Mouse (Mus musculus): ENCODE data around the gene Anp32b. TPM values are rescaled to one million over a fixed set of nuclear protein-coding genes. Genes with fewer than 3 reads are reported as not detected.

Anp32b gene
- total RNA-seq (2018; cell fraction: chromatin; rRNA removed) = 10 to 100 TPM in 25 of 26 experiments, 1 to 10 TPM in 1; 9.4 to 62.2 (median 32.0) TPM
- total RNA-seq (2018; cell fraction: cytosol; rRNA removed) = 100 to 1,000 TPM; 103 to 197 (median 144) TPM
- 100 to 1,000 TPM in 5 of 26 experiments, 10 to 100 TPM in 21; 34.2 to 193 (median 70.5) TPM for total RNA-seq (2018; cell fraction: nucleus; rRNA removed)
- polyA plus RNA-seq (2018) = 116 to 339 TPM (median 295 TPM) in 3 replicates

DNA sequence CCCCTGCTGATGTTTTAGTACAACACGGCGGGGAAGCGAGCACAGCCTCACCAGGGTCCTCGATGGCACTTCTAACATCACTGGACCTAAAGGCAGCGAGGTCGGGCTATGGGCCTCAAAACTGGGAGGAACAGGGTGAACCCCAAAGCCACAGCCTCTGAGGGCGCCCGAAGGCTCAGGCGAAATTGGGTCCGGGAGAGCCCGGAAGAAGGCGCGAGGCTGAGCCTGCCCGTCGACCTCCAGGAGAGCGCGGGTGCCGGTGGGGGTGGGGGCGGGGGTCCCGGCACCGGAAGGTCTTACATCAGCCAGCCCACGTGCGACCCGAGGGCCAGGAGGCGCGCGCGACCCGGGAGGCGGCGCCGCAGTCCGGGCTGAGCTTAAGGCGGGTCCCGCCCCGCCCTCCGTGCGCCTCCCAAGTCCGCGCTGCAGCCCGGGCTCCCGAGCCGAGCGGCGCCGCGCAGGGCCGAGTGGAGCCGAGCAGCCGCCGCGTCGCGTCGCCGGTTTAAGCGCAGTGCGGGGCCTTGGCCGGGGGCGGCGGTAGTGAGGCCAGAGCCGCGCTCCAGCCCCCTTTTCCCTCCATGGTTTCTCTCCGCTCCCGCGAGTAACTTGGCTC, at the start of gene Anp32b:
Anp32b (plus strand) TSS at position 384 of the 613 bp plus-strand sequence.
- Histone ChIP-seq H3K36me3 (ENCODE audit: inconsistent target) (no peaks in the 10 kb centered on the region), H3K27ac (peak within 1 kb of the TSS; percentile 48), H3K4me3 (ENCODE audit: inconsistent target) (peak within 1 kb of the TSS; percentile 27; the same call in 1 of the 2 replicates), H3K79me2 (ENCODE audit: inconsistent target) (peaks cover 32% of the 10 kb centered on the region)
- under 1% methylated on average over 49 of the region's 66 CpGs for WGBS (ENCODE audit: missing documents)

DNA sequence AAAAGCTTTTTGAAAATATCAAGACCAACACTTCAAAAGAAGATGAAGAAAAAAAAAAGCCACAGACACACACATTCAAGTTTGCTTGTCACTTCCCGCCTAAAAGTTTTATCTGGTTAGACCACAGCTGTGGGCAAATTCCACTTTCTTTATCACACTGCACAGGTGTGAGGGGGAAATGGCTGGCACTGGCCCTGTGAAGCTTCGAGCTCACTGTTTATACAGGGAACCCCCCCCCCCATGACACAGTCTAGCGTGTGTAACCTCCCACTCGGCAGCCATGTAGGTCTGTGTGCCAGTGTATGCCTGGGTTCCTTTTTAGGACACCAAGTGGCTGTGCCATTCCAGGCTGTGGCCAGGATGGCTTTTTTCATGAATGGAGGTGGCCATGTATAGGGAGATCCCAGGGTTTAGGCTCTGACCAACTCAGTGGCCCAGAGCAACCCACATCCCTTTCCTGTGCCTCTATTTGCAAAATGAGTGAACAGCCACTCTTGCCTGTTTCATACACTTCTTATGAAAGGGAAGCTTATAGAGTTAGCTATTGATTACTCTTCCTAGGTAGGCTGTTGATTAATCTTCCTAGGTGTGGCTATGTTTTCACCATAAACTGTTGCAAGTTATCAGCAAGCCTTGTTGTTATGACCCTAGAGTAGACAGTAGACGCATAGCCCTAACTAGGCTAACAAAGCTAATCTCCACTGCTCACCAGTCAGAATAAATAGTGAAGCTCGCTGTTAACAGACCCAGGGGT, 46.5 kb upstream of the Anp32b start:
- Histone ChIP-seq H3K36me3 (ENCODE audit: inconsistent target) (no peaks in the 10 kb centered on the region), H3K4me3 (ENCODE audit: inconsistent target) (no peak overlapping the region), H3K27ac (no peak overlapping the region), H3K79me2 (ENCODE audit: inconsistent target) (no peaks in the 10 kb centered on the region)
- WGBS (ENCODE audit: missing documents) = 49% methylated on average over 6 of the region's 6 CpGs

DNA sequence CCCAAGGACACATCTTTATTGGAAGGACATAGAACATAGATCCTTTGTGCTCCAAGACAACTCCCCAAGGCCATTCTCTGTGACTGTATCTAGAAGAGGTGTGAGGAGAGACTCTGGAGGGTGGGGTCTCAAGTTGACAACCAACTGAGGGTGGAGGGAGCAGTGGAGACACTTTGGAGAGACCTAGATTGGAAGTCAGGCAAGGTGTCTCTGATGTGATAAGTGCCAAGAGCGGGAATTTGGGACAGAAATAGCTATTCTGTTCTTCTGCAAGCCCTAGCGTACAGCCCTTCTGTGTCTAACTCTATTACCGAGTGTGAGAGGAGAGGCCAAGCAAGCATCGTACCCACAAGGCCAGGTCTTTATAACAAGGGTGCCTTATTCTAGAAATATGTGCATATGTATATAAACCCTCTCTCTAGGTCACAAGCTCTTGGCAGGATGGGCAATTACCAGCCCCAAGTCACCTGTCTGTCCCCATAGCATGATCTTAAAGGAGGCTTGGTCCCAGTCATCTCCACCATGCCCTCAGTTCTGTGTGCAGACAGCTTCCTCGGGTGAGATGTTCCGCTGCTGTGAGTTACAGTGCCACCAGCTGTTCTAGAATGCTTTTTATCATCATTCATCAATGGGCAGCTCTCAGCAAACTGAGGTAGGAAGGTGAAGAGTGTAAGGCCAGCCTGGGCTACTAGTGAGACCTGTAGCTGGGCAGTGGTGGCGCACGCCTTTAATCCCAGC, 43.6 kb upstream of the Anp32b start:
- Histone ChIP-seq H3K36me3 (ENCODE audit: inconsistent target) (no peaks in the 10 kb centered on the region), H3K79me2 (ENCODE audit: inconsistent target) (no peaks in the 10 kb centered on the region), H3K27ac (no peak overlapping the region), H3K4me3 (ENCODE audit: inconsistent target) (no peak overlapping the region)
- WGBS (ENCODE audit: missing documents) = 92% methylated on average over 8 of the region's 8 CpGs

DNA sequence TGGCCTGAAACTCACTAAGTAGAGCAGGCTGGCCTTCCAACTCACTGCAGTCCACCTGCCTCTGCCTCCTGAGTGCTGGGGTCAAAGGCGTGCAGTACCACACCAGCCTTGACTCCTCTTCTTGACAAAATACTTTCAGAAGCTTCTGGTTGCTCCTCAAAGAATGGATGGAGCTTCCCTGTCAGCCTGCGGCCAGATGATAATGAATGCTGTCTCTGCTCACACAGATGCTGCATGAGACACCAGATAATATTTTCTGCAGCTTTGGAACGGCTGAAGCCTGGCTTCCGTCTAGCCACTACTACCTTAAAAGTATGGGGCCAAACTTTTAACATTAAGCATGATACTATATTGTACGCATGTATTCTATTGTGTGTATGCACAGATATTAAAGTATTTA, 40.0 kb upstream of the Anp32b start:
- no peak overlapping the region for H3K27ac ChIP-seq
- H3K36me3 ChIP-seq (ENCODE audit: inconsistent target) = no peaks in the 10 kb centered on the region
- H3K4me3 ChIP-seq (ENCODE audit: inconsistent target) = no peak overlapping the region
- H3K79me2 ChIP-seq (ENCODE audit: inconsistent target) = no peaks in the 10 kb centered on the region
- whole genome bisulfite sequencing (ENCODE audit: missing documents) = 88% methylated on average over 5 of the region's 5 CpGs

DNA sequence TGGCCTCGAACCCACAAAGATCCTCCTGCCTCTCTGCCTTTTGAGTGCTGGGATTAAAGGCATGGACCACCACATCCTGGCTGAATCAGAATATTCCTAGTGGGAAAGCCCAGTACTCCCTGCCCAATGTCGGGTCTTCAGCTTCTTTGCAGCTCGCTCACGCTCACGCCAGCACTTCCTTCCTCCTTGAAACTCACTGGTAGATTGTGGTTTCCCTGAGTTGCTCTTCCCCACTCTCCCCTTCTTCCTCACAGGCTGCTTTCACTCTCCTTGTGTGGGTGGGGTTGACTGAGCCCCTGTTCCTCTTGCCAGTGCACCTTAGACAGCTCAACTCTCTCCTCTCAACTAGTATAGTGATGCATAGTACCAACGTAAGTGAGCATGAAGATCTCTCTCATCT, 39.2 kb upstream of the Anp32b start:
- peak overlapping the region; percentile 62 for H3K27ac ChIP-seq
- WGBS (ENCODE audit: missing documents) = 4% methylated on average over 6 of the region's 6 CpGs
- H3K4me3 ChIP-seq (ENCODE audit: inconsistent target) = no peak overlapping the region
- H3K79me2 ChIP-seq (ENCODE audit: inconsistent target) = no peaks in the 10 kb centered on the region
- H3K36me3 ChIP-seq (ENCODE audit: inconsistent target) = no peaks in the 10 kb centered on the region

DNA sequence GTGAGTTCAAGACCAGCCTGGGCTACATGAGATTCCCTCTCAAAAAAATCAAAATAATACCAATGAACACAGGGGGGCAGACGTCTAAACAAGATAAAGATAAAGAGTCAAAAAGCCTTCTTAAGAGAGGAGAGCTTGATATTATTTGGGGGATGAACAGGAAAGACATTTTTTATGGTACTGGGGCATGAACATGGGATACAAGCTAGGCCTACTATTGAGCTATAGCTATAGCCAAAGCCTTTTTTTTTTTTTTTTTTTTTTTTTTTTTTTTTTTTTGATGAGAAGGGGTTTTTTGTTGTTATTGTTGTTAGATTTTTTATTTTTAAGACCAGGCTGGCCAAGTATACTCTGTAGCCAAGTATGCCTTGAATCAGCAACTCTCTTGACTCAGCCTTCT, 38.6 kb upstream of the Anp32b start:
- H3K79me2 ChIP-seq (ENCODE audit: inconsistent target) = no peaks in the 10 kb centered on the region
- no peaks in the 10 kb centered on the region for H3K36me3 ChIP-seq (ENCODE audit: inconsistent target)
- peak overlapping the region; percentile 62 for H3K27ac ChIP-seq
- H3K4me3 ChIP-seq (ENCODE audit: inconsistent target) = no peak overlapping the region
- WGBS (ENCODE audit: missing documents) = 13% methylated on average over 1 of the region's 1 CpGs

DNA sequence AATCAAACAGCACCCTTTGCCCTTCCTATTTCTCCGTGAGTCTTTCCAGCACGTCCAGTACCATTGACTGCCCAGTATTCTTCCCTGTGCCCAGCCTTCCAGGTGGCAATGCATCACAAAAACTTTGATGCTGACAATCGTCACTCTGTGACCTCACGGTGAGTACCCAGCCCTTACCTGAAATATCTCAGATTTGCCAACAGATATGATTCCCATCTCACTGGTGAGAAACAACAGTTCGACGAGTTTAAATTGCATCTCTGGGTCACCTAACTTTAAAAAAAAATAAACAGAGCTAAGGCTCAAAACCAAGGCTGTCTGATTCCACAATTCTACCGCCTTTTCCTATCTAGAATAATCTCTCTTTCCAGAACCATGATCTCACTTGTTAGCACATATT, 37.3 kb upstream of the Anp32b start, which contains the start of gene Hemgn:
Hemgn (minus strand) TSS at position 101 of the 400 bp plus-strand sequence.
- Histone ChIP-seq H3K4me3 (ENCODE audit: inconsistent target) (no peak within 1 kb of the TSS), H3K27ac (no peak within 1 kb of the TSS), H3K36me3 (ENCODE audit: inconsistent target) (no peaks in the 10 kb centered on the region), H3K79me2 (ENCODE audit: inconsistent target) (no peaks in the 10 kb centered on the region)
- WGBS (ENCODE audit: missing documents) = 93% methylated on average over 7 of the region's 7 CpGs

DNA sequence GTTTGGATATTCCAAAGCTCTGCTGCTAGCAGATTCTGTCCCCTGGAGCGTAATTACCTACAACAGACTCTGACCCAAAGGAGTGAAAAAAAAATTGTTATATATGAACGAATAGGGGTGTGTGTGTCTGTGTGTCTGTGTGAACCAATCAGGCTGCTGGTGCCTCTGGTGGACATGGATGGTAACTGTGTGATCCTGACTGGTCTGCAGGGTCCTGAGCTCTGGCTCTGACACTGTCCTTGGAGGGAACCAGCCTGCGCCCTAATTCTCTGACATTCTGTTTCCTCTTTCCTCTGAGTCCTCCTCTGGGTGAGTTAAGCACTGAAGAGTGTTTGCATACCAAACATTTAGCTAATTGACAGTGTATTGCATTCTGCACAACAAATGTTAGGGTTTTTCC, 33.2 kb upstream of the Anp32b start:
- no peak overlapping the region for H3K27ac ChIP-seq
- WGBS (ENCODE audit: missing documents) = 48% methylated on average over 3 of the region's 3 CpGs
- H3K79me2 ChIP-seq (ENCODE audit: inconsistent target) = no peaks in the 10 kb centered on the region
- no peak overlapping the region for H3K4me3 ChIP-seq (ENCODE audit: inconsistent target)
- no peaks in the 10 kb centered on the region for H3K36me3 ChIP-seq (ENCODE audit: inconsistent target)

DNA sequence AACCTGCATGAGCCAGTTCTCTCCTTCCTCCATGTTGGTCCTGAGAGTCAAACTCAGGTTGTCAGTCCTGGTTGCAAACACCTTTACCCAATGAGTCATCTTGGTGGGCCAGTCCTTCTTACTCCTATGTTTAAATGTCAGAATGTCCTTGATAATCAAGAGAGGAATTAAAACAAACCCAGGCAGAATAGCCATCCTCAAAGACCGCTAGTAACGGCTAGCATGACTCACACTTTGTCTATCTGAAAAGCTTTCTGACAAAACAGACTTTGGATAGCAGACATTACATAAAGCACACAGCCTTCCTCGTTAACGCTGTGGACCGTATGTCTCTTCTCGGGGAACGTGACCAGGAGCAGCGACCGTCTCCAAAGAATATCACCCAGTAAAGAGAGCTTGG, 31.9 kb upstream of the Anp32b start:
- Histone ChIP-seq H3K4me3 (ENCODE audit: inconsistent target) (no peak overlapping the region), H3K79me2 (ENCODE audit: inconsistent target) (no peaks in the 10 kb centered on the region), H3K27ac (no peak overlapping the region), H3K36me3 (ENCODE audit: inconsistent target) (no peaks in the 10 kb centered on the region)
- 95% methylated on average over 9 of the region's 9 CpGs for WGBS (ENCODE audit: missing documents)

DNA sequence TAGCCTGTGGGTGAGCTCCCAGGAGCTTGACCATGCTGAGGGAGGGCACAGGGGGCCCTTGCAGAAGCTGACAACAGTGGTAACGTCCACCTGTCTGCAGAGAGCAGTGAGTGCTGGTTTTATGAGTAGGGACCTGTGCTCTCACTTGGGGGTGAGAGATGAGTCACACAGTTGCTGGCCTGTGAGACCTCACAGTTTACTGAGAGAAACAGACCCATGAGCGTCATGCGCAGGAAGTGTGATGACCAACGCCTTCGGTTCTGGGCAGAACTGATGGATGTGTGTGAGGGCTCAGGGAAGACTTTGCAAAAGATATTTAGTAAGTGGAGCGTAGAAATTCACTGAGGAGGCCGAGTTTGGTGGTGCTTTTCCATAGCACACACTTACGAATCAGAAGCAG, 28.1 kb upstream of the Anp32b start:
- Histone ChIP-seq H3K27ac (no peak overlapping the region), H3K4me3 (ENCODE audit: inconsistent target) (no peak overlapping the region), H3K36me3 (ENCODE audit: inconsistent target) (no peaks in the 10 kb centered on the region), H3K79me2 (ENCODE audit: inconsistent target) (no peaks in the 10 kb centered on the region)
- 74% methylated on average over 8 of the region's 8 CpGs for WGBS (ENCODE audit: missing documents)

DNA sequence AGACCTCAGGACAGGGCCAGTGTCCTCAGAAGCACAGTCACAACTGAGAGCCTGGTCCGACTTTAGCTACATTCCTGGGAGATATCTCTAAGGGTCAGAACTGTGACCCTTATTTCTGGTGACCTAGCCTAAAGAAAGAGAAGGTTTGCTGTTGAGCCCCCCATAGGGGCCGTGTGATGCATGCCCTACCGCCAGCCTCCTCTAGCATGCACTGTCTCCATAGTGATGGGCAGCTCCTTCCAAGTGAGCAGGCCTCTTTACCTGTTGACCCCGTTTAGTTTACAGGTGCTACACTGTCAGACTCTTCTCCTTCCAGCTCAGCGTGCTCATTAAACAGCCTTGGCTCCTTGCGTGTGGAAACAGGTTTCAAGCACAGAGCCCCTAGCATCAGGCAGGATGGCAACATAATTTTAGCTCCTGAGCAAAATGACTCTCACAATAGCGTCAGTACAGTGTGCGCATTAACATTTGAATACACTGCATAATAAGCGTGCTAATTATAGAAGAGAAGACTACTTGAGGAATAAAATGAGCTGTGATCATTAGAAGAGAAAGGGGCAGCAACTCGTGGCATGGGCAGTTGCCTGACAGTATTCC, 21.7 kb upstream of the Anp32b start:
- 91% methylated on average over 10 of the region's 10 CpGs for WGBS (ENCODE audit: missing documents)
- no peak overlapping the region for H3K4me3 ChIP-seq (ENCODE audit: inconsistent target)
- H3K27ac ChIP-seq = no peak overlapping the region
- no peaks in the 10 kb centered on the region for H3K79me2 ChIP-seq (ENCODE audit: inconsistent target)
- no peaks in the 10 kb centered on the region for H3K36me3 ChIP-seq (ENCODE audit: inconsistent target)

DNA sequence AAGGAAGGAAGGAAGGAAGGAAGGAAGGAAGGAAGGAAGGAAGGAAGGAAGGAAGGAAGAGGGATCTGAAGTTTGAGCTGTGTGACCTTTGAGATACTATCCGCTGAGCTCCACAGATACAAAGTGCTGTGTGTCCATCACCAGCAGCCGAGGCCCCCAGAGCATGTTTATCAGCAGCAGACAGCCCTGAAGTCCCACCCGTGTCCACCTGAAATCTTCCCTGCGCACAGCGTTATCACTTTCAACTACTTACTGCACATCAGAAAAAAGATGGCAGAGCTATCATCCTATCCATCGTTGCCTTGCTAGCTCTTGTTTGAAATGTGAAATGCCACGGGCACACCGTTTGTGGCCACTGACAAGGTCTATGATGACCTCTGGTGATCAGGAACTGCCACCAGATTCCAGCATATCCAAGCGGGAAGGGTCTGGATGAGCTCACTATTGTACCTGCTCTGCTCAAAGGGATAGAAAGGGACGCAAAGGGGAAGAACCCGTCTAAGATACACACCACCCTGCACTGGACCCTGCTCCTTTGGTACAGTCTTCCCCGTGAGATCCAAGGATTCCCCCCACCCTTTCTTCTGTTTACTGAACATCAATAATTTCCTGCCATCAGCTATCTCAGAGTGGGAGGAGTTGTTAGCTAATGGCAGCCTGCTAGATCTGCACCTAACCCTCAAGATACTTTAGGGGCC, 18.2 kb upstream of the Anp32b start:
- WGBS (ENCODE audit: missing documents) = 91% methylated on average over 12 of the region's 12 CpGs
- no peaks in the 10 kb centered on the region for H3K36me3 ChIP-seq (ENCODE audit: inconsistent target)
- no peak overlapping the region for H3K27ac ChIP-seq
- no peaks in the 10 kb centered on the region for H3K79me2 ChIP-seq (ENCODE audit: inconsistent target)
- no peak overlapping the region for H3K4me3 ChIP-seq (ENCODE audit: inconsistent target)

DNA sequence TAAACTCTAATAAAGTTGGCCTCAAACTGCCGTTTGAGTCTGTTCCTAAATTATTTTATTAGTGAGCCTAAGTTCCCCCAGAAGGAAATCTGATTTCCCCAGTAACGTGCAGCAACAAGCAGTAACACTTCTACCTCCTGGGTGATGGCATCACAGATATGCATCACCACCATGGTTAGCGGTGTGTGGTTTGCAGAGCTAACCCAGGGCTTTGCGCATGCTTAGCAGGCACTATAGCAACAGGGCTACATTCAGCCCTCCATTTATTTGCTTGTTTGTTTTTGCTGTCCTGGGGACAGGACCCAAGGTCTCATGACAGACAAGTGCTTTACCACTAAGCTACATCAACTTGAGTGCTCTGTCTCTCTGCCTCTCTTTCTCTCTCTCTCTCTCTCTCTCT, 8.2 kb upstream of the Anp32b start:
- Histone ChIP-seq H3K4me3 (ENCODE audit: inconsistent target) (no peak overlapping the region), H3K79me2 (ENCODE audit: inconsistent target) (no peaks in the 10 kb centered on the region), H3K36me3 (ENCODE audit: inconsistent target) (no peaks in the 10 kb centered on the region), H3K27ac (no peak overlapping the region)
- 34% methylated on average over 3 of the region's 4 CpGs for WGBS (ENCODE audit: missing documents)
